Mouse (Mus musculus) MEL (cell line): ENCODE measurements around the gene Fmc1. TPM values are rescaled to one million over a fixed set of nuclear protein-coding genes. Genes with fewer than 3 reads are reported as not detected.
"Not testable (repeated sequence)": the region's sequence is repeated elsewhere in the genome, so short reads cannot be mapped to it uniquely, and the experiment has no call there.

Source experiments
- DNase-seq: peaks from one replicate; pipeline ENCODE4 v3.0.0; 2011; ENCODE audit warnings: low read depth, low spot score
- H3K27ac ChIP-seq: 2 replicates; pipeline ENCODE4 v1.5.1; 2012; ENCODE audit warnings: low read depth, mild to moderate bottlenecking, control low read depth, low read length, moderate library complexity; ENCODE audit not compliant: control insufficient read depth
- H3K27me3 ChIP-seq, 2 experiments: fragments of 150-350 bp in 1 of 2; sonication (generic) in 1 of 2; 2 replicates each; pipeline ENCODE4 v1.6.1; 2012; ENCODE audit warnings: low read length in 2 of 2, mild to moderate bottlenecking in 2 of 2, improper control_type of control experiment in 1 of 2, moderate library complexity in 1 of 2; ENCODE audit not compliant: insufficient read depth in 2 of 2, control insufficient read depth in 1 of 2
- H3K36me3 ChIP-seq, 2 experiments: 2 replicates each; pipeline ENCODE4 v1.6.1; 2012 to 2014; ENCODE audit warnings: low read length in 2 of 2, improper control_type of control experiment in 1 of 2, inconsistent platforms in 1 of 2, mild to moderate bottlenecking in 1 of 2; ENCODE audit not compliant: insufficient read depth in 2 of 2, control insufficient read depth in 1 of 2
- H3K4me1 ChIP-seq, 2 experiments: fragments of 150-350 bp in 1 of 2; sonication (generic) in 1 of 2; 2 replicates each; pipeline ENCODE4 v1.6.1; 2012; ENCODE audit warnings: low read length in 2 of 2, improper control_type of control experiment in 1 of 2, mild to moderate bottlenecking in 1 of 2; ENCODE audit not compliant: insufficient read depth in 2 of 2, control insufficient read depth in 1 of 2
- H3K4me3 ChIP-seq, 2 experiments: fragments of 150-350 bp in 1 of 2; sonication (generic) in 1 of 2; 2 replicates each; pipeline ENCODE4 v1.5.1; 2012; ENCODE audit warnings: low read depth in 2 of 2, low read length in 2 of 2, mild to moderate bottlenecking in 2 of 2, moderate library complexity in 2 of 2, control low read depth in 1 of 2, improper control_type of control experiment in 1 of 2; ENCODE audit not compliant: control insufficient read depth in 1 of 2, insufficient read depth in 1 of 2
- H3K79me2 ChIP-seq: 2 replicates; pipeline ENCODE4 v1.6.1; 2012; ENCODE audit warnings: mild to moderate bottlenecking, low read length, moderate library complexity; ENCODE audit not compliant: control insufficient read depth, poor library complexity, insufficient read depth
- H3K9ac ChIP-seq: 2 replicates; pipeline ENCODE4 v1.6.1; 2012; ENCODE audit warnings: low read depth, mild to moderate bottlenecking, control low read depth, low read length, moderate library complexity; ENCODE audit not compliant: control insufficient read depth, poor library complexity, severe bottlenecking
- H3K9me3 ChIP-seq: fragments of 150-350 bp; sonication (generic); replicated peaks from 2 replicates; pipeline ENCODE4 v1.6.1; 2012; ENCODE audit warnings: mild to moderate bottlenecking, low read length, improper control_type of control experiment, moderate library complexity; ENCODE audit not compliant: insufficient read depth
- CHD2 ChIP-seq: IDR thresholded peaks from 2 replicates; pipeline ENCODE4 v1.6.1; 2011; ENCODE audit warnings: low read length, improper control_type of control experiment
- ELF1 ChIP-seq: IDR thresholded peaks from 2 replicates; pipeline ENCODE4 v1.6.1; 2014; ENCODE audit warnings: low read depth, mild to moderate bottlenecking, inconsistent platforms, low read length, improper control_type of control experiment, moderate library complexity
- HCFC1 ChIP-seq: IDR thresholded peaks from 2 replicates; pipeline ENCODE4 v1.6.1; 2012; ENCODE audit warnings: low read depth, mild to moderate bottlenecking, inconsistent platforms, low read length, improper control_type of control experiment, moderate library complexity
- MAFK ChIP-seq: IDR thresholded peaks from 2 replicates; pipeline ENCODE4 v1.6.1; 2011; ENCODE audit warnings: low read depth, mild to moderate bottlenecking, low read length, improper control_type of control experiment, borderline replicate concordance
- MAX ChIP-seq: IDR thresholded peaks from 2 replicates; pipeline ENCODE4 v1.6.1; 2011; ENCODE audit warnings: low read length, improper control_type of control experiment
- MEF2A ChIP-seq: IDR thresholded peaks from 2 replicates; pipeline ENCODE4 v1.6.1; 2014; ENCODE audit warnings: low read depth, mild to moderate bottlenecking, inconsistent platforms, low read length, improper control_type of control experiment; ENCODE audit not compliant: poor library complexity, insufficient replicate concordance, severe bottlenecking; ENCODE audit errors: extremely low read depth
- MYB ChIP-seq: IDR thresholded peaks from 2 replicates; pipeline ENCODE4 v1.6.1; 2011; ENCODE audit warnings: mild to moderate bottlenecking, low read depth, low read length, improper control_type of control experiment
- MYC ChIP-seq: IDR thresholded peaks from 2 replicates; pipeline ENCODE4 v1.6.1; 2011; ENCODE audit warnings: low read depth, mild to moderate bottlenecking, low read length, improper control_type of control experiment, moderate library complexity
- NELFE ChIP-seq: IDR thresholded peaks from 2 replicates; pipeline ENCODE4 v1.6.1; 2011; ENCODE audit warnings: low read depth, low read length, improper control_type of control experiment
- NRF1 ChIP-seq: IDR thresholded peaks from 2 replicates; pipeline ENCODE4 v1.6.1; 2014; ENCODE audit warnings: low read depth, mild to moderate bottlenecking, inconsistent platforms, low read length, improper control_type of control experiment, moderate library complexity; ENCODE audit not compliant: poor library complexity, insufficient read depth, severe bottlenecking
- POLR2A ChIP-seq, 2 experiments: IDR thresholded peaks; 2 replicates each; pipeline ENCODE4 v1.6.1; 2011 to 2012; ENCODE audit warnings: low read length in 2 of 2, mild to moderate bottlenecking in 2 of 2, control low read depth in 1 of 2, improper control_type of control experiment in 1 of 2, low read depth in 1 of 2, moderate library complexity in 1 of 2; ENCODE audit not compliant: control insufficient read depth in 1 of 2, insufficient read depth in 1 of 2, poor library complexity in 1 of 2
- POLR2AphosphoS2 ChIP-seq: IDR thresholded peaks from 2 replicates; pipeline ENCODE4 v1.6.1; 2011; ENCODE audit warnings: low read length, improper control_type of control experiment
- POLR2AphosphoS5 ChIP-seq: IDR thresholded peaks from 2 replicates; pipeline ENCODE4 v1.6.1; 2012; ENCODE audit warnings: low read depth, borderline replicate concordance, mild to moderate bottlenecking, inconsistent platforms, low read length, moderate library complexity, mixed read lengths
- SMC3 ChIP-seq: IDR thresholded peaks from 2 replicates; pipeline ENCODE4 v1.6.1; 2011; ENCODE audit warnings: low read depth, low read length, improper control_type of control experiment
- TBP ChIP-seq: IDR thresholded peaks from 2 replicates; pipeline ENCODE4 v1.8.0; 2011; ENCODE audit warnings: low read depth, low read length, improper control_type of control experiment
- ZKSCAN1 ChIP-seq: IDR thresholded peaks from 2 replicates; pipeline ENCODE4 v1.6.1; 2012; ENCODE audit warnings: low read depth, mild to moderate bottlenecking, inconsistent platforms, low read length, improper control_type of control experiment, moderate library complexity
- ZMIZ1 ChIP-seq: IDR thresholded peaks from 2 replicates; pipeline ENCODE4 v1.6.1; 2012; ENCODE audit warnings: low read depth, mild to moderate bottlenecking, inconsistent platforms, low read length, improper control_type of control experiment, moderate library complexity
- ZNF384 ChIP-seq: IDR thresholded peaks from 2 replicates; pipeline ENCODE4 v1.6.1; 2012; ENCODE audit warnings: low read depth, mild to moderate bottlenecking, inconsistent platforms, low read length, improper control_type of control experiment
- polyA plus RNA-seq, 2 experiments: library from polyadenylated mRNA; stranded (reverse) in 1 of 2; unstranded in 1 of 2; fragments of >175 nt in 1 of 2; fragments of >200 nt in 1 of 2; gene quantifications; 2 replicates each; pipeline versions ENCODE4 v1.2.1 to v1.2.4; 2012; ENCODE audit warnings: low replicate concordance in 2 of 2, low read depth in 1 of 2; ENCODE audit not compliant: insufficient read length in 2 of 2, insufficient read depth in 1 of 2, missing spikeins in 1 of 2
- total RNA-seq: library from RNA; depleted of rRNA; stranded (reverse); fragments of 300-350 nt; gene quantifications from 2 replicates; pipeline ENCODE4 v1.2.3, GENCODE M21; 2012

The Fmc1 gene
- total and polyA plus RNA-seq, 3 experiments, result 86.1 to 124 TPM; not detected in 1

DNA sequence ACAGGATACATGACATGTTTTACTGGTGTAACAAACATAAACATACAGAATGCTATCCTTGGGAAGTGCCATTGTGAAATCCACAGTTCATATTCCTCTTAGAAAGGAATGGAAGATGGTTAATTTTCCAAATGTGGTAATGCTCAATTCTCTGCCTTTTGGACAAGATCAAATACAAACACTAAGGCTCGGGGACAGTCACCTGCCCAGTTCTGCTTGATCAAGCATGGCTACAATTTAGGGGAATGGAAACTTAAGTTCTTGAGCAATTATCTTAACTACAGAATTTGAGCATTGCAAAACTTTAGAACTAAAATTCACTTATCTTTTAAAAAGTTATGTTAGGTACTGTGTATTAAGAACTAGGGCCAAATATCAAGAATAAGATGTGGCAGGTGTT is 2.5 kb downstream of the Fmc1 start:
- TF ChIP-seq MAFK, result no peak
- no peak for TF ChIP-seq MYB
- TF ChIP-seq HCFC1, result no peak
- TF ChIP-seq ZNF384, result no peak
- TF ChIP-seq NRF1, result no peak
- no peak for TF ChIP-seq TBP
- TF ChIP-seq ZKSCAN1, result no peak
- no peak for TF ChIP-seq MEF2A
- TF ChIP-seq ZMIZ1, result no peak
- no peak for TF ChIP-seq POLR2AphosphoS5
- TF ChIP-seq POLR2AphosphoS2, result no peak
- no peak for TF ChIP-seq NELFE
- no peak for TF ChIP-seq POLR2A (IDR thresholded peaks at IDR 0.05; ENCODE audit: control insufficient read depth in 1 of 2, insufficient read depth in 1 of 2, low read depth in 1 of 2, low read length in 2 of 2, poor library complexity in 1 of 2)
- TF ChIP-seq ELF1, result no peak
- TF ChIP-seq SMC3, result no peak
- no peak for TF ChIP-seq CHD2
- TF ChIP-seq MAX, result no peak
- no peak for TF ChIP-seq MYC
- peak overlapping the region; percentile 95 for H3K9ac ChIP-seq
- H3K27ac ChIP-seq, result no peak overlapping the region
- peaks cover 9% of the 10 kb centered on the region; the same call in 1 of the 2 replicates for H3K79me2 ChIP-seq
- H3K4me1 ChIP-seq, result peaks cover 3 to 6% of the 10 kb centered on the region in 2 experiments
- no peak for DNase-seq
- H3K36me3 ChIP-seq, result peaks cover 0 to 12% of the 10 kb centered on the region in 2 experiments; a peak in 2 of 4 replicates
- peak overlapping the region; percentile 80 to 89; a peak in 3 of 4 replicates for H3K4me3 ChIP-seq
- no peaks in the 10 kb centered on the region for H3K27me3 ChIP-seq
- no peaks in the 10 kb centered on the region for H3K9me3 ChIP-seq

- not testable (repeated sequence) for H3K27me3 ChIP-seq, H3K4me3 ChIP-seq, DNase-seq, H3K36me3 ChIP-seq, H3K4me1 ChIP-seq, H3K79me2 ChIP-seq, H3K27ac ChIP-seq, H3K9me3 ChIP-seq, H3K9ac ChIP-seq
- TF ChIP-seq TBP, result peak; percentile 95
Observed at GRCm38 (mm10) chr6:38544141-38544540, 10.8 kb downstream of the Fmc1 start.
